Mouse (Mus musculus) embryonic fibroblast, embryonic 13.5 days (primary cell): ENCODE results near the gene Bag6.

Experiments
- CTCF ChIP-seq: IDR thresholded peaks from 2 replicates; pipeline ENCODE4 v1.5.1; 2011; ENCODE audit warnings: mild to moderate bottlenecking, control low read depth, low read length, moderate library complexity, borderline replicate concordance; ENCODE audit not compliant: insufficient read depth
- POLR2A ChIP-seq: IDR thresholded peaks from 2 replicates; pipeline ENCODE4 v1.6.1; 2011; ENCODE audit warnings: low read depth, mild to moderate bottlenecking, control low read depth, low read length, moderate library complexity

DNA sequence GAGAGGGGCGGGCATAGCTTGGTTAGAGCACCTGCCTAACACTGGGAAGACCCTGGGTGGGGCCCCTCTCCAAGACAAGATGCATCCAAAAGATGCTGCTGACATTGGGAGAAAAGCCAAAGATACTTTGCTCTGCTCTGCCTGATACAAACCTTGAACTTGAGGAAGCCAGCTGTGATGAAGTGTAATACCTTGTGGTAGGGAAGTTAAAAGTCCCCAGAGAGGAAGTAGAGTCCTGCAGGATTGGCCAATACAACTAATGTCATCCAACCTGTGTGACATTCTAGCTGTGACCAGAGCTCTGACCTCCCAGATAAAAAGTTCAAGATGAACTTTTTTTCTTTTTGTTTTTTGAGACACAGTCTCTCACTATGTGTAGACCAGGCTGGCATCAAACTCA lies 9.9 kb upstream of the Bag6 start:
- TF ChIP-seq POLR2A, result no peak
- TF ChIP-seq CTCF, result no peak
